Mouse (Mus musculus): ENCODE measurements at regions not wholly inside any gene's neighbourhood (a gene's known extent, or its start where the extent isn't known, plus 50 kb on each side); places are given as distances from the start of the nearest gene placed in this dataset.

GRCm38 (mm10) chr13:79309584-79310110 lies 1110.1 kb upstream of the Nr2f1 start:
- no peak overlapping the region for H3K4me3 ChIP-seq (ENCODE audit: low read depth, low read length)
- TF ChIP-seq EP300 (IDR thresholded peaks at IDR 0.05; ENCODE audit: low read depth) (no peak), CTCF (IDR thresholded peaks at IDR 0.05; ENCODE audit: low read depth) (no peak)
- WGBS (ENCODE audit: insufficient replicate concordance), result 70% methylated on average over 5 of the region's 5 CpGs
- H3K36me3 ChIP-seq (replicated peaks; ENCODE audit: insufficient read depth, low read length), result no peaks in the 10 kb centered on the region
- H3K27ac ChIP-seq (ENCODE audit: low read depth), result no peak overlapping the region
- ATAC-seq (no peak), DNase-seq (no peak)
- H3K4me1 ChIP-seq (ENCODE audit: insufficient read depth), result no peaks in the 10 kb centered on the region
- H3K9me3 ChIP-seq (ENCODE audit: low read length), result no peaks in the 10 kb centered on the region
- no peak overlapping the region for H3K9ac ChIP-seq (replicated peaks)
- no peaks in the 10 kb centered on the region for H3K27me3 ChIP-seq (ENCODE audit: insufficient read depth, low read length)
- H3K4me2 ChIP-seq (ENCODE audit: low read depth, low read length), result no peak overlapping the region

GRCm38 (mm10) chr13:79297225-79297710 lies 1097.7 kb upstream of the Nr2f1 start:
- DNase-seq (no peak), ATAC-seq (no peak)
- Histone ChIP-seq H3K9ac (replicated peaks) (no peak overlapping the region), H3K9me3 (ENCODE audit: low read length) (no peaks in the 10 kb centered on the region), H3K4me1 (ENCODE audit: insufficient read depth) (no peaks in the 10 kb centered on the region), H3K4me2 (ENCODE audit: low read depth, low read length) (no peak overlapping the region), H3K4me3 (ENCODE audit: low read depth, low read length) (no peak overlapping the region), H3K27ac (ENCODE audit: low read depth) (no peak overlapping the region), H3K27me3 (ENCODE audit: insufficient read depth, low read length) (no peaks in the 10 kb centered on the region), H3K36me3 (replicated peaks; ENCODE audit: insufficient read depth, low read length) (no peaks in the 10 kb centered on the region)
- TF ChIP-seq EP300 (IDR thresholded peaks at IDR 0.05; ENCODE audit: low read depth), result no peak
- TF ChIP-seq CTCF (IDR thresholded peaks at IDR 0.05; ENCODE audit: low read depth), result no peak
- 71% methylated on average over 6 of the region's 6 CpGs for WGBS (ENCODE audit: insufficient replicate concordance)

GRCm38 (mm10) chr13:79288022-79288421 lies 1088.5 kb upstream of the Nr2f1 start:
- no peak overlapping the region for H3K27ac ChIP-seq (ENCODE audit: low read depth)
- 57% methylated on average over 1 of the region's 1 CpGs for WGBS (ENCODE audit: insufficient replicate concordance)
- ATAC-seq, result no peak
- no peaks in the 10 kb centered on the region for H3K36me3 ChIP-seq (replicated peaks; ENCODE audit: insufficient read depth, low read length)
- no peak overlapping the region for H3K9ac ChIP-seq (replicated peaks)
- H3K9me3 ChIP-seq (ENCODE audit: low read length), result no peaks in the 10 kb centered on the region
- H3K4me1 ChIP-seq (ENCODE audit: insufficient read depth), result no peaks in the 10 kb centered on the region
- no peak overlapping the region for H3K4me2 ChIP-seq (ENCODE audit: low read depth, low read length)
- no peak for DNase-seq
- no peak for TF ChIP-seq EP300 (IDR thresholded peaks at IDR 0.05; ENCODE audit: low read depth)
- no peak for TF ChIP-seq CTCF (IDR thresholded peaks at IDR 0.05; ENCODE audit: low read depth)
- H3K27me3 ChIP-seq (ENCODE audit: insufficient read depth, low read length), result no peaks in the 10 kb centered on the region
- no peak overlapping the region for H3K4me3 ChIP-seq (ENCODE audit: low read depth, low read length)

GRCm38 (mm10) chr13:79286181-79286580 lies 1086.6 kb upstream of the Nr2f1 start:
- Histone ChIP-seq H3K27me3 (ENCODE audit: insufficient read depth, low read length) (no peaks in the 10 kb centered on the region), H3K9me3 (ENCODE audit: low read length) (no peaks in the 10 kb centered on the region), H3K36me3 (replicated peaks; ENCODE audit: insufficient read depth, low read length) (no peaks in the 10 kb centered on the region), H3K9ac (replicated peaks) (no peak overlapping the region), H3K4me2 (ENCODE audit: low read depth, low read length) (no peak overlapping the region), H3K4me3 (ENCODE audit: low read depth, low read length) (no peak overlapping the region), H3K4me1 (ENCODE audit: insufficient read depth) (no peaks in the 10 kb centered on the region), H3K27ac (ENCODE audit: low read depth) (no peak overlapping the region)
- TF ChIP-seq EP300 (IDR thresholded peaks at IDR 0.05; ENCODE audit: low read depth) (no peak), CTCF (IDR thresholded peaks at IDR 0.05; ENCODE audit: low read depth) (no peak)
- DNase-seq, result no peak
- WGBS (ENCODE audit: insufficient replicate concordance), result 74% methylated on average over 3 of the region's 3 CpGs
- ATAC-seq, result no peak

- Histone ChIP-seq H3K4me3 (ENCODE audit: low read depth, low read length) (no peak overlapping the region), H3K4me1 (ENCODE audit: insufficient read depth) (no peaks in the 10 kb centered on the region), H3K27me3 (ENCODE audit: insufficient read depth, low read length) (no peaks in the 10 kb centered on the region), H3K9ac (replicated peaks) (no peak overlapping the region), H3K9me3 (ENCODE audit: low read length) (no peaks in the 10 kb centered on the region), H3K27ac (ENCODE audit: low read depth) (no peak overlapping the region), H3K36me3 (replicated peaks; ENCODE audit: insufficient read depth, low read length) (no peaks in the 10 kb centered on the region), H3K4me2 (ENCODE audit: low read depth, low read length) (no peak overlapping the region)
- DNase-seq, result no peak
- 12% methylated on average over 2 of the region's 2 CpGs for WGBS (ENCODE audit: insufficient replicate concordance)
- peak; percentile 23 for TF ChIP-seq CTCF (IDR thresholded peaks at IDR 0.05; ENCODE audit: low read depth)
- no peak for TF ChIP-seq EP300 (IDR thresholded peaks at IDR 0.05; ENCODE audit: low read depth)
- no peak for ATAC-seq
Measured at GRCm38 (mm10) chr13:79285478-79285877, 1085.9 kb upstream of the Nr2f1 start.

GRCm38 (mm10) chr13:79277714-79278113 lies 1078.2 kb upstream of the Nr2f1 start:
- H3K4me1 ChIP-seq (ENCODE audit: insufficient read depth), result no peaks in the 10 kb centered on the region
- H3K4me3 ChIP-seq (ENCODE audit: low read depth, low read length), result no peak overlapping the region
- no peak overlapping the region for H3K4me2 ChIP-seq (ENCODE audit: low read depth, low read length)
- H3K36me3 ChIP-seq (replicated peaks; ENCODE audit: insufficient read depth, low read length), result no peaks in the 10 kb centered on the region
- DNase-seq (no peak), ATAC-seq (no peak)
- no peak overlapping the region for H3K27ac ChIP-seq (ENCODE audit: low read depth)
- no peaks in the 10 kb centered on the region for H3K9me3 ChIP-seq (ENCODE audit: low read length)
- no peak overlapping the region for H3K9ac ChIP-seq (replicated peaks)
- H3K27me3 ChIP-seq (ENCODE audit: insufficient read depth, low read length), result no peaks in the 10 kb centered on the region
- WGBS (ENCODE audit: insufficient replicate concordance), result 62% methylated on average over 6 of the region's 6 CpGs
- TF ChIP-seq EP300 (IDR thresholded peaks at IDR 0.05; ENCODE audit: low read depth) (no peak), CTCF (IDR thresholded peaks at IDR 0.05; ENCODE audit: low read depth) (no peak)

GRCm38 (mm10) chr13:79277313-79277712 lies 1077.8 kb upstream of the Nr2f1 start:
- no peaks in the 10 kb centered on the region for H3K36me3 ChIP-seq (replicated peaks; ENCODE audit: insufficient read depth, low read length)
- no peaks in the 10 kb centered on the region for H3K4me1 ChIP-seq (ENCODE audit: insufficient read depth)
- 71% methylated on average over 7 of the region's 7 CpGs for WGBS (ENCODE audit: insufficient replicate concordance)
- H3K9ac ChIP-seq (replicated peaks), result no peak overlapping the region
- H3K9me3 ChIP-seq (ENCODE audit: low read length), result no peaks in the 10 kb centered on the region
- H3K4me2 ChIP-seq (ENCODE audit: low read depth, low read length), result no peak overlapping the region
- TF ChIP-seq EP300 (IDR thresholded peaks at IDR 0.05; ENCODE audit: low read depth), result no peak
- TF ChIP-seq CTCF (IDR thresholded peaks at IDR 0.05; ENCODE audit: low read depth), result no peak
- ATAC-seq (no peak), DNase-seq (no peak)
- H3K27ac ChIP-seq (ENCODE audit: low read depth), result no peak overlapping the region
- no peak overlapping the region for H3K4me3 ChIP-seq (ENCODE audit: low read depth, low read length)
- no peaks in the 10 kb centered on the region for H3K27me3 ChIP-seq (ENCODE audit: insufficient read depth, low read length)
